9 mouse cellular contexts compared by ENCODE assay signal in the genomic region with DNA sequence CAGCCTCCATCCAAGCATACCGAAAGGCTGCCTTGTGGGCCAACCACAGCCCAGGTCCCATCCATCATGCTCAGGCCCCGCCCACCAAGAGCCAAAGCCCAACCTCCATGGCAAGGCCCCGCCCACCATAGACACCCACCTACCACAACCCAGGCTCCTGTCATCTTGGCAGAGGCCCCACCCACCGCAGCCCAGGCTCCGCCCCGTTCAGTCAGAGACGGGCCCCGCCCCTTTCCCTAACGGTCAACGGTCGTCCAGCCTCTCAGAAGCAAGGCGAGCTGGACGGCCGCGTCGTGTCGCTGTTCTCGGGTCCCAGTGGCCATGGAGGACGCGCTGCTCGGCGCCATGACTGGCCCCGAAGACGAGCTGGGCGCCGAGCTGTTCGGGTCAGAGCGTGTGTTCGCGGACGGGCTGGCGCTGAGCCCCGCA. TPM values are rescaled to one million over a fixed set of nuclear protein-coding genes. Genes with fewer than 3 reads are reported as not detected.
DNase-seq lines count a peak whose midpoint lies in the region; ATAC-seq and TF ChIP-seq lines count a peak whose summit lies in the region.
"Had no signal": no experiment of that assay in that cellular context is flagged by ENCODE, and none has a peak within 500 bp of the region (broad histone marks: within the 10 kb centered on the region; RNA-seq: fewer than 3 reads in every experiment).

A gene (plus strand): TSS at position 229 of the 429 bp plus-strand sequence.

- peak in 1 of 2 experiments; percentile 72; a peak in 1 of 4 replicates for TF ChIP-seq POLR2A in MEL (IDR thresholded peaks at IDR 0.05; ENCODE audit: control insufficient read depth in 1 of 2, insufficient read depth in 1 of 2, low read depth in 1 of 2, low read length in 2 of 2, poor library complexity in 1 of 2)

- ATAC-seq in forebrain, postnatal 0 days = peak; percentile 90
- ATAC-seq in neural tube, embryonic 15.5 days (ENCODE audit: low FRiP score) = peak; percentile 94

- peak in 1 of 2 experiments; percentile 68; a peak in 2 of 4 replicates for TF ChIP-seq EP300 in MEL (IDR thresholded peaks at IDR 0.05; ENCODE audit: low read depth in 1 of 2, low read length in 2 of 2)

- no peaks in the 10 kb centered on the region; the same call in 1 of the 2 replicates for H3K79me2 ChIP-seq in MEL (ENCODE audit: control insufficient read depth, insufficient read depth, low read length, poor library complexity)

- peak; percentile 93 for DNase-seq in MEL (ENCODE audit: low read depth, low spot score)
- peak; percentile 25 for DNase-seq in cerebellum, adult 8-10 months
- peak; percentile 87 for DNase-seq in forebrain, postnatal 0 days
- peak; percentile 72 to 78 for DNase-seq in heart, postnatal 36 days
- DNase-seq in layer of hippocampus, adult 2 months (ENCODE audit: low spot score in 2 of 2) = peak; percentile 65 to 80
- DNase-seq in lung, adult 18-20 months = peak; percentile 87 to 90
- DNase-seq in testis, postnatal 10 days (ENCODE audit: low spot score) = peak; percentile 99

- peak in 2 of 3 experiments; percentile 45 to 46; a peak in 4 of 6 replicates for TF ChIP-seq CTCF in MEL (IDR thresholded peaks at IDR 0.05 in 2 of 3, conservative IDR thresholded peaks at IDR 0.05 in 1 of 3; ENCODE audit: control insufficient read depth in 1 of 3, insufficient read depth in 1 of 3, low read depth in 2 of 3, low read length in 3 of 3, poor library complexity in 1 of 3, severe bottlenecking in 1 of 3)
- TF ChIP-seq CTCF in forebrain, postnatal 0 days (IDR thresholded peaks at IDR 0.05; ENCODE audit: low read depth) = peak; percentile 61
- TF ChIP-seq CTCF in layer of hippocampus, adult 2 months (conservative IDR thresholded peaks at IDR 0.05) = no peak

- H3K4me3 ChIP-seq in MEL (ENCODE audit: control insufficient read depth in 1 of 2, insufficient read depth in 1 of 2, low read depth in 2 of 2, low read length in 2 of 2) = peak within 1 kb of the TSS; percentile 38 to 54
- H3K4me3 ChIP-seq in forebrain, postnatal 0 days (ENCODE audit: low read depth, low read length) = peak within 1 kb of the TSS; percentile 52
- H3K4me3 ChIP-seq in layer of hippocampus, adult 2 months = peak within 1 kb of the TSS; percentile 61
- peak within 1 kb of the TSS; percentile 56 for H3K4me3 ChIP-seq in neural tube, embryonic 15.5 days (replicated peaks)

- intact Hi-C loops in heart, postnatal 36 days (cut with DNase I) = loop anchor here (1.0 to 5.0 kb wide), 3 partner anchors 35 to 184 kb away; no protein-coding TSS in a partner anchor

- H3K27ac ChIP-seq in MEL (ENCODE audit: control insufficient read depth, low read depth, low read length) = peak within 1 kb of the TSS; percentile 78
- H3K27ac ChIP-seq in forebrain, postnatal 0 days (ENCODE audit: low read depth, low read length) = peak within 1 kb of the TSS; percentile 54; the same call in 1 of the 2 replicates
- H3K27ac ChIP-seq in layer of hippocampus, adult 2 months = peak within 1 kb of the TSS; percentile 30; the same call in 1 of the 2 replicates
- H3K27ac ChIP-seq in neural tube, embryonic 15.5 days (replicated peaks) = peak within 1 kb of the TSS; percentile 71
- H3K27ac ChIP-seq: macrophage had no signal

- 2% methylated on average over 33 of the region's 33 CpGs for WGBS in forebrain, postnatal 0 days
- WGBS in neural tube, embryonic 15.5 days = 3% methylated on average over 33 of the region's 33 CpGs

- TF ChIP-seq RAD21 in MEL (IDR thresholded peaks at IDR 0.05; ENCODE audit: low read depth, low read length) = no peak

- peak within 1 kb of the TSS; percentile 80 for H3K4me2 ChIP-seq in forebrain, postnatal 0 days (ENCODE audit: low read depth)
- peak within 1 kb of the TSS; percentile 94 for H3K4me2 ChIP-seq in neural tube, embryonic 15.5 days

- peaks cover 8 to 16% of the 10 kb centered on the region in 2 experiments; a peak in 3 of 4 replicates for H3K4me1 ChIP-seq in MEL (ENCODE audit: control insufficient read depth in 1 of 2, insufficient read depth in 2 of 2, low read length in 2 of 2)
- H3K4me1 ChIP-seq in forebrain, postnatal 0 days (ENCODE audit: insufficient read depth) = no peaks in the 10 kb centered on the region
- peaks cover 10% of the 10 kb centered on the region for H3K4me1 ChIP-seq in neural tube, embryonic 15.5 days

- H3K9me3 ChIP-seq in MEL (replicated peaks; ENCODE audit: insufficient read depth, low read length) = no peaks in the 10 kb centered on the region
- H3K9me3 ChIP-seq in forebrain, postnatal 0 days (ENCODE audit: low read length) = no peaks in the 10 kb centered on the region
- no peaks in the 10 kb centered on the region for H3K9me3 ChIP-seq in neural tube, embryonic 15.5 days (replicated peaks)

- H3K27me3 ChIP-seq in MEL (ENCODE audit: control insufficient read depth in 1 of 2, insufficient read depth in 2 of 2, low read length in 2 of 2) = no peaks in the 10 kb centered on the region
- no peaks in the 10 kb centered on the region for H3K27me3 ChIP-seq in forebrain, postnatal 0 days (ENCODE audit: insufficient read depth, low read length)
- no peaks in the 10 kb centered on the region; the same call in 1 of the 2 replicates for H3K27me3 ChIP-seq in neural tube, embryonic 15.5 days (replicated peaks)

- peaks cover 0 to 12% of the 10 kb centered on the region in 2 experiments; a peak in 2 of 4 replicates for H3K36me3 ChIP-seq in MEL (ENCODE audit: control insufficient read depth in 1 of 2, insufficient read depth in 2 of 2, low read length in 2 of 2)
- H3K36me3 ChIP-seq in forebrain, postnatal 0 days (ENCODE audit: insufficient read depth) = no peaks in the 10 kb centered on the region
- H3K36me3 ChIP-seq in neural tube, embryonic 15.5 days = no peaks in the 10 kb centered on the region

- H3K9ac ChIP-seq in MEL (ENCODE audit: control insufficient read depth, low read depth, low read length, poor library complexity, severe bottlenecking) = peak within 1 kb of the TSS; percentile 83
- H3K9ac ChIP-seq in forebrain, postnatal 0 days = peak within 1 kb of the TSS; percentile 58
- H3K9ac ChIP-seq in neural tube, embryonic 15.5 days (replicated peaks) = peak within 1 kb of the TSS; percentile 55

TF ChIP-seq in MEL, 35 proteins besides CTCF, POLR2A, EP300 and RAD21 (continues in another document):
- TF ChIP-seq BHLHE40 (IDR thresholded peaks at IDR 0.05; ENCODE audit: borderline replicate concordance, low read depth, low read length) (no peak), ETS1 (IDR thresholded peaks at IDR 0.05; ENCODE audit: low read depth, low read length) (no peak), SMC3 (IDR thresholded peaks at IDR 0.05; ENCODE audit: low read depth, low read length) (0 out of 2 replicates have a peak, but pooled peaks have one; percentile 11), TBP (IDR thresholded peaks at IDR 0.05; ENCODE audit: low read depth, low read length) (no peak), NRF1 (IDR thresholded peaks at IDR 0.05; ENCODE audit: insufficient read depth, low read depth, low read length, poor library complexity, severe bottlenecking) (0 out of 2 replicates have a peak, but pooled peaks have one; percentile 22), MYB (IDR thresholded peaks at IDR 0.05; ENCODE audit: low read depth, low read length) (peak; percentile 99), POLR2AphosphoS5 (IDR thresholded peaks at IDR 0.05; ENCODE audit: borderline replicate concordance, low read depth, low read length) (no peak), MXI1 (IDR thresholded peaks at IDR 0.05; ENCODE audit: low read depth, low read length) (no peak), MAX (IDR thresholded peaks at IDR 0.05; ENCODE audit: low read length) (no peak), POLR2AphosphoS2 (IDR thresholded peaks at IDR 0.05; ENCODE audit: low read length) (peak; percentile 76; the same call in 1 of the 2 replicates), E2F4 (IDR thresholded peaks at IDR 0.05; ENCODE audit: borderline replicate concordance, low read depth, low read length) (no peak), ZMIZ1 (IDR thresholded peaks at IDR 0.05; ENCODE audit: low read depth, low read length) (no peak), JUND (IDR thresholded peaks at IDR 0.05; ENCODE audit: low read depth, low read length) (no peak), ELF1 (IDR thresholded peaks at IDR 0.05; ENCODE audit: low read depth, low read length) (no peak), KAT2A (conservative IDR thresholded peaks at IDR 0.05; ENCODE audit: low read depth, low read length) (no peak), NELFE (IDR thresholded peaks at IDR 0.05; ENCODE audit: low read depth, low read length) (peak; percentile 79), TCF12 (IDR thresholded peaks at IDR 0.05; ENCODE audit: low read depth, low read length) (peak; percentile 7; the same call in 1 of the 2 replicates), USF1 (IDR thresholded peaks at IDR 0.05; ENCODE audit: low read depth, low read length) (no peak), USF2 (IDR thresholded peaks at IDR 0.05; ENCODE audit: borderline replicate concordance in 1 of 2, insufficient read depth in 1 of 2, low read depth in 1 of 2, low read length in 2 of 2) (no peak), CHD2 (IDR thresholded peaks at IDR 0.05; ENCODE audit: low read length) (no peak), MAFK (IDR thresholded peaks at IDR 0.05; ENCODE audit: borderline replicate concordance, low read depth, low read length) (no peak), CHD1 (IDR thresholded peaks at IDR 0.05; ENCODE audit: low read depth, low read length) (no peak), ZC3H11A (IDR thresholded peaks at IDR 0.05; ENCODE audit: low read depth, low read length) (no peak), GABPA (IDR thresholded peaks at IDR 0.05; ENCODE audit: low read depth, low read length) (no peak), RCOR1 (IDR thresholded peaks at IDR 0.05; ENCODE audit: low read depth, low read length) (no peak), SIN3A (IDR thresholded peaks at IDR 0.05; ENCODE audit: low read length) (no peak; the same call in 1 of the 2 replicates), ZKSCAN1 (IDR thresholded peaks at IDR 0.05; ENCODE audit: low read depth, low read length) (no peak), TAL1 (IDR thresholded peaks at IDR 0.05; ENCODE audit: low read length) (no peak), MAZ (IDR thresholded peaks at IDR 0.05; ENCODE audit: low read depth, low read length) (no peak)

RNA-seq across cellular contexts. Expression of the gene that starts here (rescaled TPM):
- total RNA-seq in MEL (2012; rRNA removed) = 1.1 and 2.1 TPM in 2 replicates
- 1 to 10 TPM in 1 of 2 experiments, not detected in 1; 2.2 TPM for polyA plus RNA-seq in MEL (2012; ENCODE audit: insufficient read depth in 1 of 2, insufficient read length in 2 of 2, low read depth in 1 of 2, low replicate concordance in 2 of 2, missing spikeins in 1 of 2)
- total RNA-seq in forebrain, postnatal 0 days (2014; rRNA removed) = 0.71 and 1.0 TPM in 2 replicates
- 0.82 and 1.5 TPM in 2 replicates for polyA plus RNA-seq in forebrain, postnatal 0 days (2015; fragmentation: Nextera tagmentation; extraction: Ambion mirVana)
- 1 to 10 TPM; 3.5 to 4.1 TPM for total RNA-seq in heart, postnatal 36 days (2021)
- under 1 TPM; 0.20 to 0.33 TPM for total RNA-seq in layer of hippocampus, adult 2 months (2021)
- polyA plus RNA-seq in neural tube, embryonic 15.5 days (2015; fragmentation: Nextera tagmentation; extraction: Ambion mirVana) = 0.33 and 0.38 TPM in 2 replicates

Comparison
In these comparisons a context has a peak if more than half of its experiments do, and no peak if none do; other contexts are left out.
1. Peak in every context shown above with its lines: DNase-seq, ATAC-seq, H3K4me3 ChIP-seq and H3K27ac ChIP-seq.
2. Peak in DNase-seq, H3K4me3 ChIP-seq and H3K27ac ChIP-seq in layer of hippocampus, adult 2 months; RNA of the gene not detected or under 1 TPM.
3. Peak in ATAC-seq, H3K4me3 ChIP-seq, H3K27ac ChIP-seq, H3K9ac ChIP-seq and H3K4me2 ChIP-seq in neural tube, embryonic 15.5 days; RNA of the gene not detected or under 1 TPM.
4. DNase-seq: peak in every context shown above with its lines; median percentile 99 in testis, postnatal 10 days; 93 in MEL; 88 in lung, adult 18-20 months; 87 in forebrain, postnatal 0 days; 75 in heart, postnatal 36 days; 72 in layer of hippocampus, adult 2 months; 25 in cerebellum, adult 8-10 months.